Mouse (Mus musculus) CD4-positive helper T cell, adult 2 months (primary cell): ENCODE data around the gene Naa80.
A peak's percentile ranks its signal among the peaks of the same experiment; 100 is the strongest.
"Not testable (repeated sequence)": the region's sequence is repeated elsewhere in the genome, so short reads cannot be mapped to it uniquely, and the experiment has no call there.

Experiments
- DNase-seq: peaks from one replicate; pipeline ENCODE4 v3.0.0-alpha.2; 2012; ENCODE audit warnings: low read depth, missing footprints, low spot score

Naa80 gene

DNA sequence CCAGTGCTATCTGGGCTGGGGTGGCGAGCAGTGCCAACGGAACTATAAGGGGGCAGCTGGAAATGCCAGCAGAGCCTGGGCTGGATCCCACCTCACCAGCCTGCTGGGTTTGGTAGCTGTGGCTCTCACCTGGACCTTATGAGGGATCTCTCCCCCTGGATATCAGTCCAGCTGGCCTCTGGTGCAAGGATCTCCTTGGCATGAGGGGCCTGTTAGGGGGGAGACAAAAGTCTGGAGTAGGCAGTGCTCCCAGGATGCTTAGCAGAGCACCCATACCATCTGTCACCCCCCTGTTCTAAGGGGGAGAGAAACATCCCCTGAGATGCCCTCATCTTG, 6.4 kb upstream of the Naa80 start:
- DNase-seq: no peak

DNA sequence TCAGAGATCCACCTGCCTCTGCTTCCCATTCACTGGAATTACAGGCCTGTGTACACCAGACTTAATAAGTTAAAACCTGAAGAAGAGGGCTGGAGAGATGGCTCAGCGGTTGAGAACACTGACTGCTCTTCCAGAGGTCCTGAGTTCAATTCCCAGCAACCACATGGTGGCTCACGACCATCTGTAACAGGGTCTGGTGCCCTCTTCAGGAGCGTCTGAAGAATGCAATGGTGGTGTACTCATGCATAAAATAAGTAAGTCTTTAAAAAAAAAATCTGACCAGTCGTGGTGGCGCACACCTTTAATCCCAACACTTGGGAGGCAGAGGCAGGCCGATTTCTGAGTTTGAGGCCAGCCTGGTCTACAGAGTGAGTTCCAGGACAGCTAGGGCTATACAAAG, 4.9 kb upstream of the Naa80 start:
- not testable (repeated sequence) for DNase-seq

DNA sequence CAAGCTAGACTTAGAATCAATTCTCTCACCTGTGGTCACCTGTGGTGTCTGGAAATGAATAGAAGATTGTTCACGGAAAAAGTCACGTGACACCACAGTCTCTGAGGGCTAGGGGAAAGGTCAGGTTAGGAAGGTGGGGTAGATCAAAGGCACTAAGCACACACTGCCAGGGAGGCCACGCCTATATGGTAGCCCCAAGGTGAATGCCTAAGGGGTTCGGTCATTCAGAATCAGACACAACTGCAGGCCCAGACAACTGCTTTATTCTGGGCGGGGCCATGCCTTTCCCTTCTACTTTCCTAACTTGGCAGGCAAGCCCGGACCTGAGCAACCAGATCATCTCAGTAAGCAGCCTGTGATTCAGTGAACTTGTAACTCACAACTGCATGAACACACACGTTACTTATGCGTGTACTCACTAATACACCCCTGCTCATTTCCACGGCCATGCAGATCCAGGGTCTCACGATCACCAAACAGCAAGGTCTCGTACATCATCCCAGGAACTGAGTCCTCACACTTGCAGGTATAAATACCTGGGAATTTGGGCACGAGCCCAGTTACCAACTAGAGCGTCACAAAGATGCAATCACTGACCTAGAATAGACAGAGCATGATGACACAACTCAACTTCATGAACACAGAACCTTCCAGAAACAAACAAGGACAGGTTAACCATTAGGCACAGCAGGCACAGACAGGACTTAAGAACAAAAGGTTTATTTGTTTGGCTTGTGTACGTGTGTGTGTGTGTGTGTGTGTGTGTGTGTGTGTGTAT, 2.9 kb upstream of the Naa80 start:
- no peak for DNase-seq

DNA sequence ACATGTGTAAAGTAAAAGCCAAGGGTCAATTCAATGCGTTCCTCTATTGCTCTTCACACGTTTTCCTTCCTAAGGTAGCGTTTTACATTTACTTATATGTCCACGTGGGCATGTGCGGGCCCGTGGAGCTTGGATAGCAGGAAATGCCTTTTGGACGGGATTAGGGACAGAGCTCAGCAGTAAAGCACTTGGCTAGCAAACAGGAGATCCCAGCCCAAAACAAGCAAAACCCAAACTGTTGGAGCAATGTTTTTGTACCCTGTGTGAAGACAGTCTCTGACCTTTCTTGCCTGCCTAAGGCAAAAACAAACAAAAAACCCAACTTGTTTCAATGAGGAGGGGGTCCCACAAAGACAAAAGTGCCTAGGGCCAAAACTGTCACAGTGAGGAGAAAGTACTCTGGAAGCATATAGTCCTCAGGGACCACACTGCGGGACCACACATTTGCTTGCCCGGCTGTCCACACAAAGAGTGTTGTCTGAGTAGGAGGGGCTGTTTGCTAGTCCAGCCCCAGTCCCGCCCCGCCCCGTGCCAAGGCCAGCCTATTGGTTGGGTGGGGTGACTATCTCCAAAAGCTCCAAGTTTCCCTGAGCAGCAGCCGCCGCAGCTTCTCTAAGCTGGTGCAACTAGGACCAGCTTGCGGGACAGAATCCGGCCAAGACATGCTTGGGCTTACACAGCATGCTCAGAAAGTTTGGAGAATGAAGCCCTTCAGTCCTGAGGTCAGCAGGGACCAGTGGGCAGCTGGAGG, 2.2 kb upstream of the Naa80 start, which contains the start of gene Hyal1:
TSS of gene Hyal1 (plus strand) at position 571 of the 751 bp plus-strand sequence.
- no peak for DNase-seq

DNA sequence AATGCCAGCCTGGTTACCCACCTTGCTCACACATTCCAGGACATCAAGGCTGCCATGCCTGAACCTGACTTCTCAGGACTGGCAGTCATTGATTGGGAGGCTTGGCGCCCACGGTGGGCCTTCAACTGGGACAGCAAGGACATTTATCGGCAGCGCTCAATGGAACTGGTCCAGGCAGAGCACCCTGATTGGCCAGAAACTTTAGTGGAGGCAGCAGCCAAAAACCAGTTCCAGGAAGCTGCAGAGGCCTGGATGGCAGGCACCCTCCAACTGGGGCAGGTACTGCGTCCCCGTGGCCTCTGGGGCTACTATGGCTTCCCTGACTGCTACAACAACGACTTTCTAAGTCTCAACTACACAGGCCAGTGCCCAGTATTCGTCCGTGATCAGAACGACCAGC, 816 bp upstream of the Naa80 start:
- DNase-seq: no peak

DNA sequence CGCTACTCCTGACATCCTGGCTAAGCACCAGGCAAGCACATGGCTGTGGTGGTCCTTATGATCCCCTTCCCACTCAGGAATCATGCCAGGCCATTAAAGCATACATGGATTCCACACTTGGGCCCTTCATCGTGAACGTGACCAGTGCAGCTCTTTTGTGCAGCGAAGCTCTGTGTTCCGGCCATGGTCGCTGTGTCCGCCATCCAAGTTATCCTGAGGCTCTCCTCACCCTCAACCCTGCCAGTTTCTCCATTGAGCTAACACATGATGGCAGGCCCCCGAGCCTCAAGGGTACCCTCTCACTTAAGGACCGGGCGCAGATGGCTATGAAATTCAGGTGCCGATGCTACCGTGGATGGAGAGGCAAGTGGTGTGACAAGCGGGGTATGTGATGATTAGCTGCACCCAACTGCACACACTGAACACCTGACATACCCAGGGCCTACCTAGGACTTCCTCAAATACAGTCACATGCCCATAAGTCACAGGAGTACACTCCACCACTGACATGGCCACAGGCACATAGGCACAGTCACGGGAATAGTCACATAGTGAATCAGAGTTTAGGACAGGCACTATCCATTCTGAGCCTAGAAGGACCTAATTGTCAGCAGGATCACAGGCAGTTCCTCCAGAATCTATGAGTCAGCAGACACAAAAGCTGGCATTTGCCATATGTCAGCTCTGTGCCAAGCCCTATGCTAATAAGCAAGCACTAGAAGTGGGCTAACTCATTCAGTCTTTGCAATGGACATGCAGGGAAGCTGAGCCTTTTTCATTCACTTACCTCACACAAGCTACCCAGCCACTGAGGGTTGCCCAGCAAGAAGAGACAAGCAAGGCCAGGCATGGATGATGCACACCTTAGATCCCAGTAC, 575 bp downstream of the Naa80 start:
- DNase-seq: no peak

DNA sequence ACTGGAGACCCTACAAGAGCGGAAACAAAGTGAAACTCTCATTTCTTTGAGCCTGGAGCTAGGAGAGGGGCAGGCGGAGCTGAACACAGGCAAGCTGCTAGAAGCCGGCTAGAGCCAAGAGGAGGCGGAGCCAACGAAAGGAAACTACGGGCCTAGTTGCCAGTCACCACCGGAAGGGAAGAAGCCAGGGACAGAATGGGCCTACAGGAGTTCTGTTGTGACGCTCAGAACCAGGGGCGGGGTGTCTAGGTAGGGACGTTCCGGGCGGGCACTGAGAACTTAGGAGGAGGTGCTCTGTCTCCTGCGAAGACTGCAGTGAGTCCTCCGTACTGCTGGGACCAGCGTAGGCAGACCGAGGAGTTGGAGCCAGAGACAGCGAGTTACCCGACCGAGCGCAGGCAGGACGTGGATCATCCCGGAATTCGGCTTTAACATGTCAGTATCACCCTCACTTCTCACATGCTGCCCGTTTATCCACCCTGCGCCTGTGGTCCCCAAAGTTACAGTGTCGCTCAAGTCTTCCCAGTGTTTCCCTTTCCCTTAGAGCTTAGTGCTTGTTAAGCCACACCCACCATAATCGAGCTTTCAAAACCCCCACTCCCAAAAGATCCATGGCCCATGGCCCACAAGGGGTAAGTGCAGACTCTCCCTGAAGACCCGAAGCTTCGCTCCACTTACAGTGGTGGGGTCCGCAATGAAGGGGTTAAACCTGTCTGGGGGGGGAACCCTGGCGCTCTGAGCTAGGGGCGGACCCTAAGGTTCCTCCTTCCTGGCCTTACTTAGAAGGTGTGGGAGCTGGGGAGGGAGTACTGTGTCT, 2.0 kb downstream of the Naa80 start, which contains the start of gene Hyal3:
TSS of gene Hyal3 (plus strand) at position 318 of the 817 bp plus-strand sequence.
- DNase-seq: peak; percentile 91

DNA sequence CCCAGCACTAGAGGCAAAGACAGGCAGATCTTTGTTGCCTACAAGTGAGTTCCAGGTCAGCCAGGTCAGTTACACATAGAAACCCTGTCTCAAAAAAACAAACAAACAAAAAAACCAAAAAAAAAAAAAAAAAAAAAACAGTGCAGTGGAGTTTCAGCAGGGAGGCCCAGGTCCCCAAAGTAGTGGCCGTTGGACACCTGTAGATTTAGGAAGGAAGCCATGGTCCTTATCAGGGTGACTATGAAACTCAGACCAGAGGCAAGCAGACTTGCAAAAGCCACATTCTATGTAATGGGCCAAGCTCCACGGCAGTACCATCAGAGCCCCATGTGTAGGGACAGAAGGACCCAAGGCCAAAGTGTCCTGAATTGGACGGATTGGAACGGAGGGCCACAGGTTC, 2.9 kb downstream of the Naa80 start:
- DNase-seq: no peak

DNA sequence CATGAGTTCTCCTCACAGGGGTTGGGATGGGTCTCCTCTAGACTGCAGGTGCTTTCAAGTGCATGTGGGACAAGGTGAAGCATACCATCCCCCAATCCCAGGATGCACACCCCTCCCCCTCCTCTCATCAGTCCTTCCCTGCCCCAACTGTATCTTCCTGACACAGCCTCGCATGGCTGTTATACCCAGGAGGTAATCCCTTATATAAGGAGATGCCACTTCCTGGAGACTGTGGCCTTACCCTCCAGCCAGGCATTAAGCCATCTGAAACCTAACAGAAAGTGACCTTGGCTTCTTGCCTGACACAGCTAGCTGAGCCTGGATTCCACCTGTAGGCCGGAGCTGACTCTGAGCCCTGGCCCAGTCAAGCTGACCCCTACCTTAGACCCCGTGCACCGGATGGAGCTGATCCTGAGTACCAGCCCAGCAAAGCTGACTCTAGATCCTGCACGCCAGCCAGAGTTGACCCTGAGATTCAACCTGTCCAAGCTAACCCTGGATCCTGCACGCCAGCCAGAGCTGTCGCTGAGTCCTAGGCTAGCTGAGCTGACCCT, 3.9 kb downstream of the Naa80 start:
- no peak for DNase-seq

DNA sequence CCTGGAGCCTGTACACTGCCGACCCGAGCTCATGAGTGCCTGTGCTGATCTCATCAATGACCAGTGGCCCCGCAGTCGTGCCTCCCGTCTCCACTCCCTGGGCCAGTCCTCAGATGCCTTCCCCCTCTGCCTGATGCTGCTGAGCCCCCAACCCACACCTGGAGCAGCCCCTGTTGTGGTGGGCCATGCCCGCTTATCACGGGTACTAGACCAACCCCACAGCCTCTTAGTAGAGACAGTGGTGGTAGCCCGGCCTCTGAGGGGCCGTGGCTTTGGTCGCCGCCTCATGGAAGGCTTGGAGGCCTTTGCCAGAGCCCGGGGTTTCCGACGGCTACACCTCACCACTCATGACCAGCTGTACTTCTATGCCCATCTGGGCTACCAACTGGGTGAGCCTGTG, 4.5 kb downstream of the Naa80 start:
- no peak for DNase-seq

DNA sequence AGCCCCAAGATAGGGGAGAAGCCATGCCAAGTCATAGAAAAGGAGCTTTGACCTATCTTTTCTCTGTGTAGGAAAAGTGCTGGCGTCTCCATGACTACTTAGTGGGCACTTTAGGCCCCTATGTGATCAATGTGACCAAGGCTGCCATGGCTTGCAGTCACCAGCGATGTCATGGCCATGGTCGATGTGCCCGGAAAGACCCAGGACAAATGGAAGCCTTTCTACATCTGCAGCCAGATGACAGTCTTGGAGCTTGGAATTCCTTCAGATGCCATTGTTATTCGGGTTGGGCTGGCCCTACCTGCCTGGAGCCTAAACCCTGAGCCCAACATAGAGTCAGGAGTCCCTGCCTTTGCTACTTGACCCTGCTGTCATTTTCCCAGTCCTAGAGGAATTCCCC, 7.8 kb downstream of the Naa80 start:
- DNase-seq: no peak

DNA sequence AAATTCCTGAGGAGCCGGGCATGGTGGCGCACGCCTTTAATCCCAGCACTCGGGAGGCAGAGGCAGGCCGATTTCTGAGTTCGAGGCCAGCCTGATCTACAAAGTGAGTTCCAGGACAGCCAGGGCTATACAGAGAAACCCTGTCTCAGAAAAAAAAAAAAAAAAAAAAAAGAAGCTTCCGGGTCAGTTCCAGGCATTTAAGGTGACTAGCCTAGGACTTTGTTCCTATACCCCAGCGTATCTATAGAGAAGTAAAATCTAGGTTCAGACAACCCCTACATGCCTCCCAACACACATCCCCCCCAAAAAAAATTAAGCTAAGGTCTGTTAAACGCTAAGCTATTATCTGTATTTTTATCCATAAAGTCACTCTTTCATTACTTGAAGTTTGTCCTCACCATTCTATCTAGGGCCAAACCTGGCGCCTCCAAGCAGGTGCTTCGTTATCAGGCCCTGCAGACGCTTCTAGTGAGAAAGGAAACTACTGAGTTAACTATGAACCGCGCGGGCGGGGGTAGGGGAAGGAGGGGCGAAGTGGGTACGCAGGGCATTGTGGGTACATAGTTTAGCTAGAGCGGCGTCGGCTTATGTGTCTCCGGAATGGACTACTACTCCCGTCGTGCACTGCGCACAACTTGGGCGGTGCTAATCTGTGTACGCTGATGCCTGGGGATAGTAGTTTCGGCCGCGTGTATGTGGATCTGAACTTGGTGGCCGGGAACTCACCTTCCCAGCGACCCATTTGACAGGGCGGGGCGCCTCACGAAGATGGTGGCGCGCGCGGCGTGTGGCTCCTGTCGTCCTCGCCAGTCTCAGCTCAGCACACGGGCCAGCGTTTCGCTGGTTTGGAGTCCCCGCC, 8.5 kb downstream of the Naa80 start, which contains the start of gene Ifrd2:
TSS of gene Ifrd2 (plus strand) at position 669 of the 859 bp plus-strand sequence.
- peak; percentile 99 for DNase-seq

DNA sequence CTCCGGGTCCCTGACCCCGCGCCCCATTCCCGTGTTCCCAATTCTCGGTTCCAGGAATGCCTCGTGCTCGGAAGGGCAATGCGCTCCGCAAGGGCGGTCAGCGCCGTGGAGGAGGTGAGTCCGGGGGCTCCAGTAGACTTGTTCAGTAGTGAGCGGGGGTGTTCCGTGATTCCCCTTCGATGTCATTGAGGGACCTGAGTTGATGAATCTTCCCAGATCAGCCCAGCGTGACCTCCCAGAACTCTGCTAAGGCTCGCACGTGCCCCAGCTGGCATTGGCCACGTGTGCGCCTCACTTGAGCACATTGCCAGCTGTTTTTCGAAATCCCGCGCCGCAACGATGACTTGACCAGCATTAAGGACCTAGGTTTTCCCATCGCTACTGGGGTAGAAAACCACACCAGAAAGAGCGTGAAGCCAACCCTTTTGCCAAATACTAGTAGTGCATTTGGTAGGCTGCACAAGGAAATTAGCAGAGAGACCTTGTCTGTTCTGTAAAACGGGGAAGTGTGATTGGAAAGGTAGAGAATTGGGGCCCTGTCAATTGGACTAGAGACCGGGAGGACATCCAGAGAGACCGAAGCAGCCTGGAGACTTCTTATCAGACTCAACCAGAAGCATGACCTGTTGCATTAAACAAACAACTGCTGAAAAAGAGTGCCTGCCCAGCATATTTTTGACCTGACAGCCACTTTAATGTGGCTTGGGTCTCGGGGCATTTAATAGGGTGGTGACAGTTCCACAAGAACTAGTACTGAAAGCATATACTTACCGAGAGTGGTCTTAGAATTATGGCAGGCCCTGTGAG, 9.3 kb downstream of the Naa80 start:
- no peak for DNase-seq

DNA sequence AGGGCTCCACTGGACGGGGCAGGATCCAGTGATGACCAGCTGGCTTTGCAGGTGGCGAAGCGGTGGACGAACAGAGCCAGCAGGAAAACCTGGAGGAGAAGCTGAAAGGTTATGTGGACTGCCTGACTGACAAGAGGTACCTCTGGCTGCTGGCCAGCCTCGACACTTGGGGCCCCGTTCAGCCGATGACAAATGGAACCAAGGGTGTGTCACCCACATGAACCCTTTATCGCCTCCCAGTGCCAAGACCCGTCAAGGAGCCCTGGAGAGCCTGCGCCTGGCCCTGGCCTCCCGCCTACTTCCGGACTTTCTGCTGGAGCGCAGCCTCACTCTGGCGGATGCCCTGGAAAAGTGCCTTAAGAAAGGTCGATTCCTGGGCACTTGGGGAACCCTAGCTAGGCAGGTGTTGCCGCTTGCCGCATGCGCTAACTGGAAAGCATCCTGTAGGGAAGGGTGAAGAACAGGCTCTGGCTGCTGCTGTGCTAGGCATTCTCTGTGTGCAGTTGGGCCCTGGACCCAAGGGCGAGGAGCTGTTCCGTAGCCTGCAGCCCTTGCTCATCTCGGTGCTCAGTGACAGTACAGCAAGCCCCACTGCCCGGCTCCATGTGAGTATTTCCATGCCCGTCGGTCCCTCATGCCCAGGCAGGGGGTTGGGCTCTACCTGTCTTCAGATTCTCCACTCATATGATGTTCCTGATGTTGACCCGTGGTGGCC, 11.5 kb downstream of the Naa80 start:
- no peak for DNase-seq

DNA sequence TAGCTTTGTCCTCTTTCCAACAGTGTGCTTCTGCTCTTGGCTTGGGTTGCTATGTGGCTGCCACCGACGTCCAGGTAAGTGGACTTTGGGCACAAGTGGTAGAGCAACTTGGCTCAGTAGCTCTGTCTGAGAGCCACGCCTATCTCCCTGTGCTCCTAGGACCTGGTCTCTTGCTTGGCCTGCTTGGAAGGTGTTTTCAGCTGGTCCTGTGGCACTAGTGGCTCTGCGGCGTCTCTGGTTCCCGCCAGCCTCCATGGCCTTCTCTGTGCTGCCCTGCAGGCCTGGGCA, 12.0 kb downstream of the Naa80 start:
- no peak for DNase-seq

DNA sequence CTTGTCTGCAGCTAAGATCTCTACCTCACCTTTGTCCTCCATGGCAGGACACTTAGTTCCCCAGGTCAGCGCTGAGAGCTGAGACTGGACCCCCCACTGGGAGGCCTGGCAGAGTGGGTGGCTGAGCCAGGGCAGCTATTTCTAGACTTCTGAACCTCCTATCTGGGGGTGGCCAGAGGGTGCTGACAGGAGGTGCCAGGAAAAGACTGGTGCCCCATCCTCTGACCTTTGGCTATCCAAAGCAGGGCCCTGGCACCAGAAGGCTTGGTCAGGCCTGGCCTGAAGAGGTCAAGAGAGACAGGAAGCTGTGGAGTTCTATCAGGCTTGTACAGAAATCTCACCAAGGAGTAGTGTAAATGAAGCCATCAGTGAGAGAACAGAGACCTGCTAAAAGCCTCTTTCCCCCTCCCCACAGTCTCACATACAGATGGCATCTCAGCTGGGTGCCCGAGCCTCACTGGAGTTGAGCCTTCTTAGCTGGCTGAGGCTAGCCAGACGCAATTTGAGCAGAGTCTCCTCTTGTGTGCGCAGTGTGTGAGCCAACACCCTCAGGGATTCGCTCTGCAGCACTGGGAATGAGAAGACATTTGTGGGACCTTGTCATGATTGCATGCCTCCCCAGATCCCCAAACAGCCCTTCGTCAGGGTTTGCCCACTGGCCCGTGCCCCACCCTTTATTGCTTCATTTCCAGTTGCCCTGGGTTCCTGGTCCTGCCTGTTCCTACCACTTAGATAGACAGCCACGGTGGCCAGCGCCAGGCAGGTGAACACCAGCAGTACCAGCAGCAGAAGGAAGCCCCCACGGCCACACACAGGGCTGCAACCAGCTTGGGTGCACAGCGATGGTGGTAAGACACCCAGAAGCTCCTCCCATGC, 14.7 kb downstream of the Naa80 start:
- DNase-seq: no peak

DNA sequence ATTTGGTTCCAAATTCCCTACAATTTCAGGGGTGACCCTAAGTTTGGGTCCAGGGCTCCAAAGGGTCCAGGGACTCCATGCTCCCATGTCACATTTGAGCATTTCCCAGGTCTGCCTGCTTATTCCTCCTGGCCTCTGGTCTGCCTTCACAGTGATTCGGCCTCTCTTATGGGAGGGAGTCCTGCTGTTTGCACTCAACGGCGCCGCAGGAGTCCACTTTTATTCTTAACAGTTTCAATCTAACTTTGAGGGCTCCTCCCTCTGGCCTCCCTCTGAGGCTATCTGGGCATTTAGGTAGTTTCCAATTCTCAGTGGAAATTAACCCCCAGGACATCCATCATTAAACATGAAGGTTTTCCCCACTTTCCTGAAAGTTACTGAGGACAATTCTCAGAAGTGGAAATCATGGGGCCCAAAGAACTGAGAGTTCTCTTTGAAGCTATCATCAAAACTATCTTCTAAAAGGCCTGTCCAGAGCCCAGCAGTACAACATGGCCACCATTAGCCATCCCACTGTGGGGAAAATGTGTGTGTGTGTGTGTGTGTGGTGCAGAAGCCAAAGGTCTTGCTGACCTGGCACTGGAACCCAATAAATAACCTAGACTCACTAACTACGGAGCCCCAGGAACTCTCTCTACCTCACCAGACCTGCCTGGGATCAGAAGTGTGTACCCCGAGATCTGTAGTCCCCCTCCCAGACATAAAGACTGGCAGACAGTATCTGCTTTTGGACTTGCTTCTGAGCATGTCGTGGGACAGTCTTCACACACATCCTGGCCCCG, 15.8 kb downstream of the Naa80 start:
- no peak for DNase-seq
